ENCODE assay signal across 7 mouse cellular contexts in genomic region chr16:30063121-30063881, GRCm38 (mm10). TPM values are rescaled to one million over a fixed set of nuclear protein-coding genes. Genes with fewer than 3 reads are reported as not detected.
DNase-seq lines count a peak whose midpoint lies in the region; ATAC-seq and TF ChIP-seq lines count a peak whose summit lies in the region.

No protein-coding gene starts in this region.

- peak; percentile 35 for DNase-seq in MN1 (ENCODE audit: low spot score)
- DNase-seq in forebrain, embryonic 14.5 days (ENCODE audit: low spot score), result peak; percentile 71
- peak; percentile 83 for DNase-seq in heart, postnatal 4 days
- peak; percentile 36 to 57 for DNase-seq in layer of hippocampus, postnatal 36 days
- DNase-seq in mesoderm, embryonic 11.5 days (ENCODE audit: low read depth, low spot score), result peak; percentile 82
- peak; percentile 54 to 60 for DNase-seq in spleen, postnatal 36 days (ENCODE audit: low spot score in 2 of 2)

- ATAC-seq in forebrain, embryonic 14.5 days, result peak; percentile 24

- WGBS in bone marrow, adult 2 months, result under 1% methylated on average over 81 of the region's 82 CpGs
- WGBS in forebrain, embryonic 14.5 days, result under 1% methylated on average over 70 of the region's 82 CpGs

- peak overlapping the region; percentile 100 for H3K4me2 ChIP-seq in forebrain, embryonic 14.5 days (ENCODE audit: low read length)

- H3K4me3 ChIP-seq in bone marrow, adult 2 months (replicated peaks; ENCODE audit: control insufficient read depth, low read depth, low read length), result peak overlapping the region; percentile 14
- peak overlapping the region; percentile 61 for H3K4me3 ChIP-seq in forebrain, embryonic 14.5 days (ENCODE audit: low read depth, low read length)

- no peaks in the 10 kb centered on the region; the same call in none of the 2 replicates for H3K4me1 ChIP-seq in bone marrow, adult 2 months (ENCODE audit: control insufficient read depth, insufficient read depth, low read length)
- peaks cover 33% of the 10 kb centered on the region for H3K4me1 ChIP-seq in forebrain, embryonic 14.5 days (ENCODE audit: control insufficient read depth, insufficient read depth, low read length)

- peak overlapping the region; percentile 66 for H3K27ac ChIP-seq in bone marrow, adult 2 months (ENCODE audit: control insufficient read depth, insufficient read depth, low read depth, low read length, poor library complexity)
- peak overlapping the region; percentile 84 for H3K27ac ChIP-seq in forebrain, embryonic 14.5 days (ENCODE audit: low read depth, low read length)

- no peak for TF ChIP-seq CTCF in bone marrow, adult 2 months (IDR thresholded peaks at IDR 0.05; ENCODE audit: control insufficient read depth, insufficient read depth, low read length)

- no peaks in the 10 kb centered on the region for H3K36me3 ChIP-seq in forebrain, embryonic 14.5 days (ENCODE audit: control insufficient read depth, insufficient read depth, low read length)

- TF ChIP-seq POLR2A in bone marrow, adult 2 months (IDR thresholded peaks at IDR 0.05; ENCODE audit: borderline replicate concordance, control insufficient read depth, low read depth, low read length), result no peak

- H3K27me3 ChIP-seq in forebrain, embryonic 14.5 days (replicated peaks; ENCODE audit: control insufficient read depth, insufficient read depth, low read length), result 0 out of 2 replicates have a peak, but pooled peaks cover 7% of the 10 kb centered on the region

- no peaks in the 10 kb centered on the region for H3K9me3 ChIP-seq in forebrain, embryonic 14.5 days (replicated peaks; ENCODE audit: control insufficient read depth, low read length)

- H3K9ac ChIP-seq in forebrain, embryonic 14.5 days (ENCODE audit: low read length), result peak overlapping the region; percentile 70

RNA-seq across cellular contexts. Expression of gene Hes1, which starts 0.9 kb away (rescaled TPM):
- 1.1 and 12.4 TPM in 2 replicates for polyA plus RNA-seq in bone marrow, adult 2 months (2011; ENCODE audit: insufficient read depth, insufficient read length, low replicate concordance, missing spikeins)
- 15.2 and 20.5 TPM in 2 replicates for polyA plus RNA-seq in forebrain, embryonic 14.5 days (2014; fragmentation: Nextera tagmentation; extraction: Ambion mirVana)
- 10 to 100 TPM; 44.5 to 54.4 TPM for total RNA-seq in heart, postnatal 4 days (2021)
- 10 to 100 TPM; 18.9 to 23.3 TPM for total RNA-seq in layer of hippocampus, postnatal 36 days (2021)

Comparison
In these comparisons a context has a peak if more than half of its experiments do, and no peak if none do; other contexts are left out.
1. Peak in every context shown above with its lines: DNase-seq, ATAC-seq, H3K4me3 ChIP-seq and H3K27ac ChIP-seq.